Mouse (Mus musculus) embryo, embryonic 10.5 days (tissue): Measurements from ENCODE around the gene Stk40.

Experiments used
- DNase-seq: peaks from one replicate; pipeline ENCODE4 v3.0.0-alpha.2; 2015; ENCODE audit warnings: low spot score

Stk40 gene

GRCm38 (mm10) chr4:126123309-126124040 lies 19.7 kb downstream of the Stk40 start:
- DNase-seq: no peak

GRCm38 (mm10) chr4:126130502-126130901 lies 26.7 kb downstream of the Stk40 start:
- peak; percentile 36 for DNase-seq

GRCm38 (mm10) chr4:126131290-126132121 lies 27.7 kb downstream of the Stk40 start:
- DNase-seq: peak; percentile 71

- DNase-seq: no peak
Observed at GRCm38 (mm10) chr4:126132636-126133264, 29.0 kb downstream of the Stk40 start.

- DNase-seq: no peak
Observed at GRCm38 (mm10) chr4:126134236-126134635, 30.5 kb downstream of the Stk40 start.

GRCm38 (mm10) chr4:126134639-126135038 lies 30.9 kb downstream of the Stk40 start:
- no peak for DNase-seq

GRCm38 (mm10) chr4:126137773-126138172 lies 34.0 kb downstream of the Stk40 start:
- DNase-seq: no peak

GRCm38 (mm10) chr4:126141021-126141420 lies 37.3 kb downstream of the Stk40 start:
- no peak for DNase-seq

GRCm38 (mm10) chr4:126145396-126145795 lies 41.6 kb downstream of the Stk40 start:
- no peak for DNase-seq

GRCm38 (mm10) chr4:126146974-126147532 lies 43.3 kb downstream of the Stk40 start:
- DNase-seq: peak; percentile 40

GRCm38 (mm10) chr4:126147533-126148160 lies 43.9 kb downstream of the Stk40 start, which contains the start of gene Eva1b:
TSS of gene Eva1b (plus strand) at chr4:126147744.
- peak; percentile 88 for DNase-seq

- DNase-seq: peak; percentile 77
Observed at GRCm38 (mm10) chr4:126148161-126148961, 44.6 kb downstream of the Stk40 start.

- DNase-seq: no peak
Observed at GRCm38 (mm10) chr4:126149041-126149676, 45.4 kb downstream of the Stk40 start.

- DNase-seq: no peak
Observed at GRCm38 (mm10) chr4:126149798-126150197, 46.0 kb downstream of the Stk40 start.

- DNase-seq: peak; percentile 94
Observed at GRCm38 (mm10) chr4:126150297-126150948, 46.7 kb downstream of the Stk40 start.

GRCm38 (mm10) chr4:126150949-126151320 lies 47.2 kb downstream of the Stk40 start:
- DNase-seq: no peak

- no peak for DNase-seq
Observed at GRCm38 (mm10) chr4:126151701-126152440, 48.1 kb downstream of the Stk40 start.

GRCm38 (mm10) chr4:126152864-126153263 lies 49.1 kb downstream of the Stk40 start:
- no peak for DNase-seq

- peak; percentile 38 for DNase-seq
Observed at GRCm38 (mm10) chr4:126155183-126155582, 51.4 kb downstream of the Stk40 start.
